Mouse (Mus musculus): ENCODE data around the gene Pdzrn3. TPM values are rescaled to one million over a fixed set of nuclear protein-coding genes. Genes with fewer than 3 reads are reported as not detected.

Pdzrn3 gene
- total RNA-seq, 2 experiments from 2014 or later: 28.6 to 40.4 TPM

- no peak for DNase-seq
- intact Hi-C loops (cut with DNase I): no loop called here
These were observed 274.2 kb downstream of the Pdzrn3 start for GRCm38 (mm10) chr6:101103506-101103905.

GRCm38 (mm10) chr6:101101709-101102654 lies 275.7 kb downstream of the Pdzrn3 start:
- DNase-seq: no peak
- intact Hi-C loops (cut with DNase I): no loop called here

Data from heart, postnatal 36 days (tissue).